In the genomic region with DNA sequence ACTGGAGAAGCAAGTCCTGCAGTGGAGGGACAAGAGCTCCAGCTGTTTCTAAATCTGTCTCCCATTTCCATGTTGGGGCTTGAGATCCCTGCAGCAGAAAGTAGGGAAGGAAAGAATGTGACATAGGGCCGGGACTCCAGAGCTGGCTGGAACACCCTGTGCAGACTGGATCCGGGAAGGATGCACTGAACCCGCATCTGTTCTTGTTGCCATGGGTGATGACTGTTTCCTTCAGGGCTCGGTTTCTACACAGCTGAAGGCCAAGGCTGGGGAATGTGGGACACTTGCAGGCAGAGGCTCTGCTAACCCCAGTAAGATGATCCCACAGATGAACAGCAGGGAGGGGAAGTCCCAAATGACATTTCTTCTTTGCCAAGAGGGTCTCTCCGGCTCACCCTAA, we compare ENCODE assay signal across 8 mouse cellular contexts. TPM values are rescaled to one million over a fixed set of nuclear protein-coding genes. Genes with fewer than 3 reads are reported as not detected.
DNase-seq lines count a peak whose midpoint lies in the region; ATAC-seq and TF ChIP-seq lines count a peak whose summit lies in the region.
"Had no signal": no experiment of that assay in that cellular context is flagged by ENCODE, and none has a peak within 500 bp of the region (broad histone marks: within the 10 kb centered on the region; RNA-seq: fewer than 3 reads in every experiment).

No protein-coding gene starts in this region.

- no peaks in the 10 kb centered on the region for H3K36me3 ChIP-seq in kidney, adult 2 months (ENCODE audit: control insufficient read depth, insufficient read depth, low read length)
- H3K36me3 ChIP-seq in embryonic facial prominence, embryonic 14.5 days (ENCODE audit: control insufficient read depth, insufficient read depth, low read length), result no peaks in the 10 kb centered on the region
- no peaks in the 10 kb centered on the region for H3K36me3 ChIP-seq in limb, embryonic 15.5 days
- H3K36me3 ChIP-seq: liver, embryonic 15.5 days had no signal

- no peak overlapping the region for H3K9ac ChIP-seq in embryonic facial prominence, embryonic 14.5 days (ENCODE audit: low read depth, low read length)
- H3K9ac ChIP-seq in limb, embryonic 15.5 days, result no peak overlapping the region
- H3K9ac ChIP-seq: liver, embryonic 15.5 days had no signal

- ATAC-seq in embryonic facial prominence, embryonic 14.5 days (ENCODE audit: low read depth), result peak; percentile 90
- peak; percentile 73 for ATAC-seq in limb, embryonic 15.5 days (ENCODE audit: insufficient number of reproducible peaks, low FRiP score, low TSS enrichment, low read depth)

- no peak overlapping the region for H3K27ac ChIP-seq in kidney, adult 2 months (ENCODE audit: insufficient read depth, low read depth, low read length)
- peak overlapping the region; percentile 66 for H3K27ac ChIP-seq in embryonic facial prominence, embryonic 14.5 days (replicated peaks; ENCODE audit: low read depth, low read length)
- H3K27ac ChIP-seq in limb, embryonic 15.5 days, result peak overlapping the region; percentile 57
- H3K27ac ChIP-seq: liver, embryonic 15.5 days had no signal

- no peak overlapping the region for H3K4me2 ChIP-seq in embryonic facial prominence, embryonic 14.5 days (ENCODE audit: low read depth, low read length)
- no peak overlapping the region for H3K4me2 ChIP-seq in limb, embryonic 15.5 days
- H3K4me2 ChIP-seq: liver, embryonic 15.5 days had no signal

- WGBS in kidney, adult 2 months, result 34% methylated on average over 5 of the region's 5 CpGs
- 21% methylated on average over 5 of the region's 5 CpGs for WGBS in embryonic facial prominence, embryonic 14.5 days
- 44% methylated on average over 5 of the region's 5 CpGs for WGBS in limb, embryonic 15.5 days

- no peak for TF ChIP-seq POLR2A in kidney, adult 2 months (IDR thresholded peaks at IDR 0.05; ENCODE audit: low read depth, low read length)

- no peak overlapping the region for H3K4me3 ChIP-seq in kidney, adult 2 months (ENCODE audit: insufficient read depth, low read depth, low read length)
- H3K4me3 ChIP-seq in embryonic facial prominence, embryonic 14.5 days (ENCODE audit: low read depth, low read length), result no peak overlapping the region
- no peak overlapping the region for H3K4me3 ChIP-seq in limb, embryonic 15.5 days
- H3K4me3 ChIP-seq: liver, embryonic 15.5 days had no signal

- no peaks in the 10 kb centered on the region for H3K9me3 ChIP-seq in embryonic facial prominence, embryonic 14.5 days (ENCODE audit: control insufficient read depth, low read length)
- no peaks in the 10 kb centered on the region for H3K9me3 ChIP-seq in limb, embryonic 15.5 days
- H3K9me3 ChIP-seq: liver, embryonic 15.5 days had no signal

- peak; percentile 32 for DNase-seq in kidney, adult 2 months
- DNase-seq in kidney, adult 8-10 months, result no peak
- DNase-seq in adipocyte (ENCODE audit: low spot score), result peak; percentile 28
- DNase-seq in embryonic facial prominence, embryonic 14.5 days (ENCODE audit: low spot score), result peak; percentile 87
- no peak for DNase-seq in left cerebral cortex, adult 9 months (ENCODE audit: low spot score in 2 of 2)
- DNase-seq in cerebellum, adult 9-11 months, result no peak

- TF ChIP-seq CTCF in kidney, adult 2 months (conservative IDR thresholded peaks at IDR 0.05; ENCODE audit: insufficient read depth, insufficient read length, low read depth, low read length), result no peak

- no peaks in the 10 kb centered on the region for H3K27me3 ChIP-seq in kidney, adult 2 months (replicated peaks; ENCODE audit: control insufficient read depth, insufficient read depth, low read length)
- H3K27me3 ChIP-seq in embryonic facial prominence, embryonic 14.5 days (replicated peaks; ENCODE audit: control insufficient read depth, insufficient read depth, low read length), result no peaks in the 10 kb centered on the region
- no peaks in the 10 kb centered on the region for H3K27me3 ChIP-seq in limb, embryonic 15.5 days

- no peaks in the 10 kb centered on the region for H3K4me1 ChIP-seq in kidney, adult 2 months (ENCODE audit: control insufficient read depth, insufficient read depth, low read length)
- peaks cover 4% of the 10 kb centered on the region; the same call in 1 of the 2 replicates for H3K4me1 ChIP-seq in embryonic facial prominence, embryonic 14.5 days (ENCODE audit: control insufficient read depth, insufficient read depth, low read length)
- H3K4me1 ChIP-seq in limb, embryonic 15.5 days, result peaks cover 6% of the 10 kb centered on the region; the same call in 1 of the 2 replicates

RNA-seq across cellular contexts. Expression of a gene that starts 11.2 kb away (rescaled TPM):
- 193 and 196 TPM in 2 replicates for polyA plus RNA-seq in kidney, adult 2 months (2012; rRNA removed)
- polyA plus RNA-seq in embryonic facial prominence, embryonic 14.5 days (2014; fragmentation: Nextera tagmentation; extraction: Ambion mirVana), result 7.1 and 7.4 TPM in 2 replicates
- 10.9 and 14.3 TPM in 2 replicates for polyA plus RNA-seq in limb, embryonic 15.5 days (2015; fragmentation: Nextera tagmentation; extraction: Ambion mirVana)

RNA-seq across cellular contexts. Expression of a gene that starts 43.5 kb away (rescaled TPM):
- polyA plus RNA-seq in kidney, adult 2 months (2012; rRNA removed), result 34.5 and 48.3 TPM in 2 replicates
- polyA plus RNA-seq in embryonic facial prominence, embryonic 14.5 days (2014; fragmentation: Nextera tagmentation; extraction: Ambion mirVana), result 3.1 and 3.9 TPM in 2 replicates
- 1.6 and 2.9 TPM in 2 replicates for polyA plus RNA-seq in limb, embryonic 15.5 days (2015; fragmentation: Nextera tagmentation; extraction: Ambion mirVana)

Comparison
In these comparisons a context has a peak if more than half of its experiments do, and no peak if none do; other contexts are left out.
1. DNase-seq: peak in kidney, adult 2 months (single experiment), adipocyte (single experiment) and embryonic facial prominence, embryonic 14.5 days (single experiment); none in kidney, adult 8-10 months (0 of 2), left cerebral cortex, adult 9 months (0 of 2) and cerebellum, adult 9-11 months (single experiment).
2. RNA of a gene that starts 11.2 kb away (polyA plus RNA-seq): 193 to 196 TPM in kidney, adult 2 months; 10.9 to 14.3 TPM in limb, embryonic 15.5 days and 7.1 to 7.4 TPM in embryonic facial prominence, embryonic 14.5 days; every median in the first group is over 10 times any median in the second.